Mouse (Mus musculus): ENCODE measurements around the gene Lenep. TPM values are rescaled to one million over a fixed set of nuclear protein-coding genes. Genes with fewer than 3 reads are reported as not detected.

The Lenep gene
- total and polyA plus RNA-seq, 3 experiments = not detected

DNA sequence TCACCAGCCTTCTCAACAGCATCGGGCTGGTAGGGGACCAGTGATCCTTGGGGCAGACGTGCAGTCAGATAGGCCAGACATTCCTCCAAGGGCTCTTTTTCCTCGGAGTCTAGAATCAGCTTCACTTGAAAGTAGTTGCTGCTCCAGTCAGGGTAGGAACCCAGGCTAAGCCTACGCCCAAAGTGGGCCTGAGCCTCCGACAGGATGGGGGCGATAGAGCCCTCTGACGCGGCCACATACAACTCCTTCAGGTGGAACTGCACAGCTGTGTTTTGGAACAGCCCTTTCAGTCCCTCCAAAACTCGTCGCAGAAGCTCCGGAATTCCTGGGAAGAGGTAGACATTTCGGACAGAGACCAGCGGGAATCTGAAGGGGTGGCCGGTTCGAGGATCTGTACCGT is 5.9 kb upstream of the Lenep start:
- Histone ChIP-seq H3K27me3 (ENCODE audit: control insufficient read depth in 1 of 2, insufficient read depth in 2 of 2, low read length in 2 of 2) (no peaks in the 10 kb centered on the region), H3K79me2 (ENCODE audit: control insufficient read depth, insufficient read depth, low read length, poor library complexity) (peaks cover 10% of the 10 kb centered on the region), H3K4me3 (ENCODE audit: control insufficient read depth in 1 of 2, insufficient read depth in 1 of 2, low read depth in 2 of 2, low read length in 2 of 2) (no peak overlapping the region), H3K4me1 (ENCODE audit: control insufficient read depth in 1 of 2, insufficient read depth in 2 of 2, low read length in 2 of 2) (peaks cover 0 to 8% of the 10 kb centered on the region in 2 experiments; a peak in 2 of 4 replicates), H3K27ac (ENCODE audit: control insufficient read depth, low read depth, low read length) (no peak overlapping the region), H3K9ac (ENCODE audit: control insufficient read depth, low read depth, low read length, poor library complexity, severe bottlenecking) (no peak overlapping the region), H3K9me3 (replicated peaks; ENCODE audit: insufficient read depth, low read length) (no peaks in the 10 kb centered on the region), H3K36me3 (ENCODE audit: control insufficient read depth in 1 of 2, insufficient read depth in 2 of 2, low read length in 2 of 2) (peaks cover 9 to 14% of the 10 kb centered on the region in 2 experiments)
- DNase-seq (ENCODE audit: low read depth, low spot score) = no peak
- TF ChIP-seq CTCF (IDR thresholded peaks at IDR 0.05 in 2 of 3, conservative IDR thresholded peaks at IDR 0.05 in 1 of 3; ENCODE audit: control insufficient read depth in 1 of 3, insufficient read depth in 1 of 3, low read depth in 2 of 3, low read length in 3 of 3, poor library complexity in 1 of 3, severe bottlenecking in 1 of 3) = peak in 1 of 3 experiments; percentile 17; a peak in 1 of 6 replicates
- TF ChIP-seq HCFC1 (IDR thresholded peaks at IDR 0.05; ENCODE audit: low read depth, low read length) = no peak

DNA sequence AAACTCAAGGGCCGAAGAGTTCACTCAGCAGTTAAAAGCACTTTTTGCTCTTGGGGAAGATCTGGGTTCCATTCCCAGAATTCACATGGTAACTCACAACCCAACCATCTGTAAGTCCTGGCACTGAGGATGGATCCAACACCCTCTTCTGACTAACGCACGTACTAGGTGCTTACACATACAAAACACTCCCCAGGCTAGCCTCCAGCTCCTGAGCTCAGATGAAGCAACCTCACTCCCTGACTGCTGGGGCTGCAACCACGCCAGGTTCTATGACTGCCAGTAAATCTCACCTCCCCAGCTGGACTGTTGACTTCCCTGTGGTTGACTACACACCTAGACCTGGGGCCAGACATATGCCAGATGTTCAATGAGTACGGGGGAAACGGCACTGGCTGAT is 4.3 kb upstream of the Lenep start:
- Histone ChIP-seq H3K36me3 (ENCODE audit: control insufficient read depth in 1 of 2, insufficient read depth in 2 of 2, low read length in 2 of 2) (peaks cover 7 to 11% of the 10 kb centered on the region in 2 experiments; a peak in 3 of 4 replicates), H3K27me3 (ENCODE audit: control insufficient read depth in 1 of 2, insufficient read depth in 2 of 2, low read length in 2 of 2) (no peaks in the 10 kb centered on the region), H3K4me1 (ENCODE audit: control insufficient read depth in 1 of 2, insufficient read depth in 2 of 2, low read length in 2 of 2) (peaks cover 0 to 6% of the 10 kb centered on the region in 2 experiments; a peak in 2 of 4 replicates), H3K79me2 (ENCODE audit: control insufficient read depth, insufficient read depth, low read length, poor library complexity) (peaks cover 10% of the 10 kb centered on the region), H3K9me3 (replicated peaks; ENCODE audit: insufficient read depth, low read length) (no peaks in the 10 kb centered on the region), H3K9ac (ENCODE audit: control insufficient read depth, low read depth, low read length, poor library complexity, severe bottlenecking) (no peak overlapping the region), H3K4me3 (ENCODE audit: control insufficient read depth in 1 of 2, insufficient read depth in 1 of 2, low read depth in 2 of 2, low read length in 2 of 2) (no peak overlapping the region), H3K27ac (ENCODE audit: control insufficient read depth, low read depth, low read length) (no peak overlapping the region)
- no peak for TF ChIP-seq MXI1 (IDR thresholded peaks at IDR 0.05; ENCODE audit: low read depth, low read length)
- TF ChIP-seq HCFC1 (IDR thresholded peaks at IDR 0.05; ENCODE audit: low read depth, low read length) = no peak
- no peak for TF ChIP-seq TCF12 (IDR thresholded peaks at IDR 0.05; ENCODE audit: low read depth, low read length)
- no peak for TF ChIP-seq KAT2A (conservative IDR thresholded peaks at IDR 0.05; ENCODE audit: low read depth, low read length)
- TF ChIP-seq ELF1 (IDR thresholded peaks at IDR 0.05; ENCODE audit: low read depth, low read length) = no peak
- TF ChIP-seq JUND (IDR thresholded peaks at IDR 0.05; ENCODE audit: low read depth, low read length) = no peak
- TF ChIP-seq MEF2A (IDR thresholded peaks at IDR 0.05; ENCODE audit: extremely low read depth, insufficient replicate concordance, low read depth, low read length, poor library complexity, severe bottlenecking) = no peak
- TF ChIP-seq NRF1 (IDR thresholded peaks at IDR 0.05; ENCODE audit: insufficient read depth, low read depth, low read length, poor library complexity, severe bottlenecking) = no peak
- no peak for TF ChIP-seq CHD1 (IDR thresholded peaks at IDR 0.05; ENCODE audit: low read depth, low read length)
- TF ChIP-seq EP300 (IDR thresholded peaks at IDR 0.05; ENCODE audit: low read depth in 1 of 2, low read length in 2 of 2) = no peak
- no peak for TF ChIP-seq MAFK (IDR thresholded peaks at IDR 0.05; ENCODE audit: borderline replicate concordance, low read depth, low read length)
- TF ChIP-seq UBTF (IDR thresholded peaks at IDR 0.05; ENCODE audit: borderline replicate concordance, insufficient read depth, low read depth, low read length) = no peak
- TF ChIP-seq POLR2AphosphoS5 (IDR thresholded peaks at IDR 0.05; ENCODE audit: borderline replicate concordance, low read depth, low read length) = no peak
- no peak for DNase-seq (ENCODE audit: low read depth, low spot score)
